Mouse (Mus musculus) midbrain, postnatal 0 days (tissue): ENCODE data around the gene Wdr47. TPM values are rescaled to one million over a fixed set of nuclear protein-coding genes. Genes with fewer than 3 reads are reported as not detected.
"Not testable (repeated sequence)": the region's sequence is repeated elsewhere in the genome, so short reads cannot be mapped to it uniquely, and the experiment has no call there.

Source experiments
- ATAC-seq: fragments of 200-750 bp; cut with Nextera tagmentation; 2 replicates; pipeline ENCODE4 v1.8.0; 2017; ENCODE audit warnings: moderate number of reproducible peaks, mild to moderate bottlenecking, moderate TSS enrichment, moderate library complexity; ENCODE audit not compliant: low FRiP score
- DNase-seq: peaks from one replicate; pipeline ENCODE4 v3.0.0-alpha.2; 2015; ENCODE audit warnings: low spot score
- H3K27ac ChIP-seq: fragments of 300-500 bp; sonication (generic); 2 replicates; pipeline ENCODE4 v1.5.1; 2014; ENCODE audit warnings: low read depth, mild to moderate bottlenecking, low read length, mixed read lengths
- H3K27me3 ChIP-seq: fragments of 300-500 bp; sonication (generic); 2 replicates; pipeline ENCODE4 v1.6.1; 2014; ENCODE audit warnings: low read length, control low read depth, mixed read lengths; ENCODE audit not compliant: insufficient read depth
- H3K36me3 ChIP-seq: fragments of 300-500 bp; sonication (generic); 2 replicates; pipeline ENCODE4 v1.6.1; 2014; ENCODE audit warnings: low read length, control low read depth, mixed read lengths; ENCODE audit not compliant: insufficient read depth
- H3K4me1 ChIP-seq: fragments of 300-500 bp; sonication (generic); 2 replicates; pipeline ENCODE4 v1.6.1; 2014; ENCODE audit warnings: mild to moderate bottlenecking, control low read depth, antibody characterized with exemption, low read length, mixed read lengths; ENCODE audit not compliant: insufficient read depth
- H3K4me2 ChIP-seq: fragments of 300-500 bp; sonication (generic); 2 replicates; pipeline ENCODE4 v1.6.1; 2014; ENCODE audit warnings: low read depth, mild to moderate bottlenecking, low read length, mixed read lengths; ENCODE audit not compliant: poor library complexity, severe bottlenecking
- H3K4me3 ChIP-seq: fragments of 300-500 bp; sonication (generic); 2 replicates; pipeline ENCODE4 v1.5.1; 2014; ENCODE audit warnings: low read depth, mild to moderate bottlenecking, low read length, moderate library complexity
- H3K9ac ChIP-seq: fragments of 300-500 bp; sonication (generic); replicated peaks from 2 replicates; pipeline ENCODE4 v1.6.1; 2014; ENCODE audit warnings: mild to moderate bottlenecking, low read length, moderate library complexity, mixed read lengths; ENCODE audit not compliant: poor library complexity, severe bottlenecking
- H3K9me3 ChIP-seq: fragments of 300-500 bp; sonication (generic); 2 replicates; pipeline ENCODE4 v1.6.1; 2016; ENCODE audit warnings: low read length, control low read depth
- CTCF ChIP-seq: IDR thresholded peaks from 2 replicates; pipeline ENCODE4 v1.5.1; 2016; ENCODE audit warnings: antibody characterized with exemption, mild to moderate bottlenecking
- WGBS: fragments of 180-500 bp; shearing (Covaris S2); extraction: QIAGEN DNeasy Blood & Tissue Kit; methylation state at CpG from one replicate; pipeline ENCODE4 v1.1.7; 2014; 5-methylcytosine and 5-hydroxymethylcytosine counted together
- polyA plus RNA-seq: library from polyadenylated mRNA; unstranded; fragments of >200 nt; fragmentation: Nextera tagmentation; extraction: Ambion mirVana; gene quantifications from 2 replicates; pipeline ENCODE4 v1.2.1, GENCODE M21; 2015
- total RNA-seq: library from RNA; depleted of rRNA; stranded (reverse); fragments of >200 nt; gene quantifications from 2 replicates; pipeline ENCODE4 v1.2.3, GENCODE M21; 2014

Gene Wdr47
- total and polyA plus RNA-seq, 2 experiments from 2014 or later = 77.6 to 86.0 TPM

GRCm38 (mm10) chr3:108655486-108655885, 64.4 kb downstream of the Wdr47 start:
- H3K4me3 ChIP-seq = no peak overlapping the region
- no peaks in the 10 kb centered on the region for H3K27me3 ChIP-seq
- peaks cover 3% of the 10 kb centered on the region; the same call in 1 of the 2 replicates for H3K4me1 ChIP-seq
- no peaks in the 10 kb centered on the region for H3K36me3 ChIP-seq
- H3K9me3 ChIP-seq = no peaks in the 10 kb centered on the region
- ATAC-seq (no peak), DNase-seq (no peak)
- no peak for TF ChIP-seq CTCF
- no peak overlapping the region for H3K27ac ChIP-seq
- WGBS = 84% methylated on average over 7 of the region's 7 CpGs
- no peak overlapping the region for H3K9ac ChIP-seq
- H3K4me2 ChIP-seq = no peak overlapping the region

GRCm38 (mm10) chr3:108658612-108659011, 67.5 kb downstream of the Wdr47 start:
- Histone ChIP-seq H3K27me3 (no peaks in the 10 kb centered on the region), H3K9ac (no peak overlapping the region), H3K4me3 (no peak overlapping the region), H3K4me1 (peaks cover 3% of the 10 kb centered on the region; the same call in 1 of the 2 replicates), H3K27ac (no peak overlapping the region), H3K4me2 (no peak overlapping the region), H3K9me3 (no peaks in the 10 kb centered on the region), H3K36me3 (peaks cover 6% of the 10 kb centered on the region; the same call in 1 of the 2 replicates)
- no peak for TF ChIP-seq CTCF
- WGBS = 94% methylated on average over 9 of the region's 9 CpGs
- ATAC-seq = no peak
- no peak for DNase-seq

DNA sequence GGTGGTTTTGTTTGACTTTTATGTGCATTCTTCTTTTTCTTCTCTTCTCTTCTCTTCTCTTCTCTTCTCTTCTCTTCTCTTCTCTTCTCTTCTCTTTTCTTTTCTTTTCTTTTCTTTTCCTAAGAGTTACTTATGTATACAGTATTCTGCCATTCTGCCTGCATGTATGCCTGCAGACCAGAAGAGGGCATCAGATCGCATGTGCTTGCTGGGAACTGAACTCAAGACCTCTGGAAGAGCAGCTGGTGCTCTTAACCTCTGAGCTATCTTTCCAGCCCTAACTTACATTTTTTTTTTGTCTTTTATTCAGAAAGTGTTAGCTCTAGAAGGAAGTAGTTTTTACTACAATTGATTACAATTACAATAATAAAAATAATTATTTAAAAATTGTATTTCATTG, 69.9 kb downstream of the Wdr47 start:
- Histone ChIP-seq H3K27ac (no peak overlapping the region), H3K4me2 (no peak overlapping the region), H3K9me3 (no peaks in the 10 kb centered on the region), H3K4me1 (no peaks in the 10 kb centered on the region), H3K9ac (no peak overlapping the region), H3K36me3 (peaks cover 9% of the 10 kb centered on the region; the same call in 1 of the 2 replicates), H3K27me3 (no peaks in the 10 kb centered on the region), H3K4me3 (no peak overlapping the region)
- 88% methylated on average over 1 of the region's 1 CpGs for WGBS
- DNase-seq (no peak), ATAC-seq (no peak)
- peak; percentile 50 for TF ChIP-seq CTCF

DNA sequence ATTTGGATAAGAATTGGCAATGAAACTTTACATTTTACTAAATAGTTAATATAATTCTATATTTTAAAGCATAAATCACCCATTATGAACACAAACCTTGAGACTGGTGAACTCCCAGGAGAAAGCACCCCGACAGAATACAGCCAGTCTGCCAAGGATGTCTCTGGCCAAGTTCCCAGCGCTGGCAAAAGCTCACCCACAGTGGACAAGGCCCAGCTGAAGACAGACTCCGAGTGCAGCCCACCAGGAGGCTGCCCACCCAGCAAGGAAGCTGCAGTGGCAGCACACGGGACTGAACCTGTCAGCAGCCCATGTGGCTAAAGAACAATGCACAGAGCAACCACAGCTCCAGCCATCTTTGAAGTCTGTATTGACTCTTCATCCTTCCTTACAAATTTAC, 85.5 kb downstream of the Wdr47 start:
- Histone ChIP-seq H3K4me2 (no peak overlapping the region), H3K4me1 (no peaks in the 10 kb centered on the region), H3K27ac (no peak overlapping the region), H3K36me3 (peaks cover 45% of the 10 kb centered on the region), H3K9me3 (no peaks in the 10 kb centered on the region), H3K27me3 (no peaks in the 10 kb centered on the region), H3K9ac (no peak overlapping the region), H3K4me3 (no peak overlapping the region)
- DNase-seq (peak; percentile 10), ATAC-seq (no peak)
- no peak for TF ChIP-seq CTCF
- 63% methylated on average over 4 of the region's 4 CpGs for WGBS

DNA sequence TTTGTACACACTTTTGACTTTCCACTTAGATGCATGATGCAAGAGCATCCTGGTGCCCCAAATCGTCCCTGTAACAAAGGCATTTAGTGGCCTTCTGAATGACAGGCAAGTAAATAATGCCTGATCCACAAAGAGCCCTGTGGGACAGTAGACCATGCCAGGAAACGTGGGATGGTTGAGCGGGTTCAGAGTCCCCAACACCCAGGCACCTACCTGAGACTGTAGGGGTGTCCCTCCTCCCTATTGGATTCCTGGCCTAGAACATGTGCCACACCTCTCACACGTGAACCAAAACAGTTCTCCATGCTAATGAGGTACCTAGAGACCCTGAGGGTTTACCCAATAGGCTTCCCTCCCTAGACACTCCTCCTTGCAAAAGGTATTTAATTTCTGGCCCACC, 89.9 kb downstream of the Wdr47 start:
- Histone ChIP-seq H3K36me3 (peaks cover 38% of the 10 kb centered on the region), H3K9ac (no peak overlapping the region)

GRCm38 (mm10) chr3:108683597-108683996, 92.5 kb downstream of the Wdr47 start:
- ATAC-seq, H3K9ac ChIP-seq, H3K9me3 ChIP-seq, H3K4me1 ChIP-seq, DNase-seq, H3K27me3 ChIP-seq, H3K4me3 ChIP-seq, H3K27ac ChIP-seq, H3K4me2 ChIP-seq: not testable (repeated sequence)
- peaks cover 21% of the 10 kb centered on the region for H3K36me3 ChIP-seq
- WGBS = 93% methylated on average over 5 of the region's 5 CpGs

More for the DNA sequence above, 89.9 kb downstream of the Wdr47 start:
- 70% methylated on average over 4 of the region's 4 CpGs for WGBS
- Histone ChIP-seq H3K27ac (no peak overlapping the region), H3K4me3 (no peak overlapping the region), H3K4me2 (no peak overlapping the region), H3K27me3 (no peaks in the 10 kb centered on the region), H3K4me1 (no peaks in the 10 kb centered on the region), H3K9me3 (no peaks in the 10 kb centered on the region)
- TF ChIP-seq CTCF = no peak
- ATAC-seq = no peak
- no peak for DNase-seq
